Mouse (Mus musculus): ENCODE data around the gene Slc2a9. TPM values are rescaled to one million over a fixed set of nuclear protein-coding genes. Genes with fewer than 3 reads are reported as not detected.

The Slc2a9 gene
- polyA plus RNA-seq, 1 experiment from 2014 or later = 0.41 TPM

- WGBS = 33% methylated on average over 1 of the region's 1 CpGs
Observed at GRCm38 (mm10) chr5:38334582-38334981, 168.4 kb downstream of the Slc2a9 start.

GRCm38 (mm10) chr5:38333381-38333780 lies 169.6 kb downstream of the Slc2a9 start:
- Histone ChIP-seq H3K4me1 (no peaks in the 10 kb centered on the region), H3K27ac (replicated peaks) (no peak overlapping the region), H3K27me3 (ENCODE audit: low read depth, poor library complexity, severe bottlenecking) (no peaks in the 10 kb centered on the region), H3K4me3 (no peak overlapping the region), H3K36me3 (no peaks in the 10 kb centered on the region), H3K9me3 (replicated peaks) (no peaks in the 10 kb centered on the region)
- DNase-seq (ENCODE audit: low spot score) = no peak
- WGBS = 81% methylated on average over 4 of the region's 4 CpGs

More at GRCm38 (mm10) chr5:38334582-38334981, 168.4 kb downstream of the Slc2a9 start:
- no peak overlapping the region for H3K27ac ChIP-seq (replicated peaks)
- H3K4me3 ChIP-seq = no peak overlapping the region
- no peak for DNase-seq (ENCODE audit: low spot score)
- H3K4me1 ChIP-seq = no peaks in the 10 kb centered on the region
- H3K9me3 ChIP-seq (replicated peaks) = no peaks in the 10 kb centered on the region
- no peaks in the 10 kb centered on the region for H3K27me3 ChIP-seq (ENCODE audit: low read depth, poor library complexity, severe bottlenecking)
- H3K36me3 ChIP-seq = no peaks in the 10 kb centered on the region

DNA sequence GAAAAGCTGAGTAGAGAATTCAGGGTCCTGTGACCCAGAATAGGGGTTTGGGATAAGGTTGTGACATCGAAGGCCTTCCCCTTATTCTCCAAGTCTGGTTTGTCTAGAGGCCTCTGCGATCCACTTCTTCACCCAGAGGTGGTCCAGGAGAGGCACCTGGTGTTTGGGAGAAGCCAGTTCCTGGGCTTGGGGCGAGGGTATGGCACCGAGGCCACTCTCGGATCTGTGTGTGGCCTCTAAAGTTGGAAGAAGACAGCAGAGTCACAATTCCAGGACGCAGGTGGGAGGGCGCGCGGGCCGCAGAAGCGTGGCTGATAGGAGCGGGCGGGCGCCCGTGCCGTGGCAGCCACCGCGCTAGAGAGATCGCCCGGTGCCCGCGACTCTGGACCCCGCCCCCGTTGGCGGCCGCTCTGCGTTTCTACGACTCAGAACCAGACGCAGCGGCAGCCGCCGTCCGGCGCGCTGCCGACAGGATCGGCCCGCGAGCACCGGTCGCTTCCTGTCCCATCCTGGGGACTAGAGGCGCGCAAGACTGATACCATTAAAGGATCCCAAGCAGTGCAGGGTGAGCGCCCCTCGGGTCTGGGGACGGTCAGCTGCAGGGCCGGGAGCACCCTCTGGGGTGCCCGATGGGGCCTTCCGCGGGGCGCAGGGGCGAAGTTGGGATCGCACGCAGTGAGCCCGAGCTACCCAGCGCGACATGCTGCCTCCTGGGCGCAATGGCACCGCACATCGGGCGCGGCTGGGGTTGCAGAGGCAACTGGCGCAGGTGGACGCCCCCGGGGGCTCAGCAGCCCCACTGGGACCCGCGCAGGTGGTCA lies 183.8 kb downstream of the Slc2a9 start, which contains the start of gene Drd5:
Gene Drd5 (plus strand): TSS at position 402 of the 821 bp plus-strand sequence.
- DNase-seq (ENCODE audit: low spot score) = peak; percentile 38
- 2% methylated on average over 67 of the region's 67 CpGs for WGBS
- Histone ChIP-seq H3K4me1 (peaks cover 21% of the 10 kb centered on the region), H3K9me3 (replicated peaks) (no peaks in the 10 kb centered on the region), H3K27me3 (ENCODE audit: low read depth, poor library complexity, severe bottlenecking) (peaks cover 69% of the 10 kb centered on the region), H3K4me3 (peak within 1 kb of the TSS; percentile 63), H3K27ac (replicated peaks) (no peak within 1 kb of the TSS; the same call in 1 of the 2 replicates), H3K36me3 (no peaks in the 10 kb centered on the region)

DNA sequence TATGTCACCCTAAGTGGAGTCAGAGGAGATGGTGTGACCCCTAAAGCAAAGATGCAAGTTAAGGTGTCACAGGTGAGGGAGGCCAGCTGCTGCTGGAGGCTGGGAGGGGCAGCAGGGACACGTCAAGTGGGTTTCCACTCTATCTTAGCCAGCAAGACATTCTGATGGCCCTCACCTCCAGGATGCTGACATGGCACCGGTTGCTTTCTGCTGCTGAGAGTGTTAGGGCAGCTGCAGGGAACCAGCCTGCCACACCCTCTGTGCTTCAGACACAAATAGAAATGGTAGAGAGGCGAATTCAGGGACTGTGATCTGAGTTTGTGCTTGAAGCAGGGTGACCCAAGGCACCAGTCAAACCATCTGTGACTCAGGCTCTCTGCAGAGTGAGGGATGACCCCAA lies 193.1 kb downstream of the Slc2a9 start:
- H3K9me3 ChIP-seq (replicated peaks) = no peaks in the 10 kb centered on the region
- no peak for DNase-seq (ENCODE audit: low spot score)
- peaks cover 5% of the 10 kb centered on the region; the same call in 1 of the 2 replicates for H3K4me1 ChIP-seq
- WGBS = 76% methylated on average over 3 of the region's 3 CpGs
- no peak overlapping the region for H3K27ac ChIP-seq (replicated peaks)
- no peaks in the 10 kb centered on the region for H3K36me3 ChIP-seq
- no peak overlapping the region for H3K4me3 ChIP-seq
- H3K27me3 ChIP-seq (ENCODE audit: low read depth, poor library complexity, severe bottlenecking) = peaks cover 16% of the 10 kb centered on the region

DNA sequence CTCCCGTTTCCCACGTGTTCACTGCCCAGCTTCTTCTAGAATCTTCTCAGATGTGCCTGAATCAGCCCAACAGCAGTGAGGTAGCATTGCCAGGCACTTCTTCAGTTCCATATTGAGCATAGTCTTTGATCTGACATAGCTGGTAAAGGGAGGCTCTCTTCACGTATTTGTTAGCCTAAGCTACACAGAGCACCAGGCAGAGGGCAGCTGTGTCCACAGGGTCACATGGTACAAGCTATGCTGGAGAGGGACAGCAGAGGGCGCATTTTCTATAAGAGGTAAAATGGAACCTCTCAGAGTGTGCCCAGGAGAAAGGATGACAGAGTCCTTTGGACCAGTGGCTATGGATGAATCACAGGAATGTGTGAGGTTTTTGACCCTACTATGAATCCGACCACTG lies 194.1 kb downstream of the Slc2a9 start:
- Histone ChIP-seq H3K27me3 (ENCODE audit: low read depth, poor library complexity, severe bottlenecking) (peaks cover 16% of the 10 kb centered on the region), H3K9me3 (replicated peaks) (no peaks in the 10 kb centered on the region), H3K4me1 (peaks cover 5% of the 10 kb centered on the region; the same call in 1 of the 2 replicates), H3K4me3 (no peak overlapping the region), H3K27ac (replicated peaks) (no peak overlapping the region), H3K36me3 (no peaks in the 10 kb centered on the region)
- 52% methylated on average over 5 of the region's 5 CpGs for WGBS
- peak; percentile 57 for DNase-seq (ENCODE audit: low spot score)

GRCm38 (mm10) chr5:38307255-38308101 lies 195.5 kb downstream of the Slc2a9 start:
- no peaks in the 10 kb centered on the region for H3K9me3 ChIP-seq (replicated peaks)
- peak; percentile 89 for DNase-seq (ENCODE audit: low spot score)
- H3K27me3 ChIP-seq (ENCODE audit: low read depth, poor library complexity, severe bottlenecking) = peaks cover 16% of the 10 kb centered on the region
- WGBS = 9% methylated on average over 26 of the region's 26 CpGs
- peaks cover 11% of the 10 kb centered on the region for H3K4me1 ChIP-seq
- H3K4me3 ChIP-seq = peak overlapping the region; percentile 52
- H3K27ac ChIP-seq (replicated peaks) = peak overlapping the region; percentile 72
- no peaks in the 10 kb centered on the region for H3K36me3 ChIP-seq

GRCm38 (mm10) chr5:38305241-38305640 lies 197.7 kb downstream of the Slc2a9 start:
- H3K36me3 ChIP-seq = no peaks in the 10 kb centered on the region
- no peak for DNase-seq (ENCODE audit: low spot score)
- peaks cover 16% of the 10 kb centered on the region for H3K4me1 ChIP-seq
- no peak overlapping the region for H3K4me3 ChIP-seq
- H3K27me3 ChIP-seq (ENCODE audit: low read depth, poor library complexity, severe bottlenecking) = peaks cover 21% of the 10 kb centered on the region
- WGBS = 73% methylated on average over 2 of the region's 2 CpGs
- H3K27ac ChIP-seq (replicated peaks) = no peak overlapping the region
- no peaks in the 10 kb centered on the region for H3K9me3 ChIP-seq (replicated peaks)

GRCm38 (mm10) chr5:38302651-38303050 lies 200.3 kb downstream of the Slc2a9 start:
- Histone ChIP-seq H3K9me3 (replicated peaks) (no peaks in the 10 kb centered on the region), H3K27me3 (ENCODE audit: low read depth, poor library complexity, severe bottlenecking) (0 out of 2 replicates have a peak, but pooled peaks cover 5% of the 10 kb centered on the region), H3K4me1 (peaks cover 12% of the 10 kb centered on the region), H3K27ac (replicated peaks) (no peak overlapping the region), H3K36me3 (no peaks in the 10 kb centered on the region), H3K4me3 (no peak overlapping the region)
- DNase-seq (ENCODE audit: low spot score) = peak; percentile 34
- WGBS = 22% methylated on average over 12 of the region's 12 CpGs

DNA sequence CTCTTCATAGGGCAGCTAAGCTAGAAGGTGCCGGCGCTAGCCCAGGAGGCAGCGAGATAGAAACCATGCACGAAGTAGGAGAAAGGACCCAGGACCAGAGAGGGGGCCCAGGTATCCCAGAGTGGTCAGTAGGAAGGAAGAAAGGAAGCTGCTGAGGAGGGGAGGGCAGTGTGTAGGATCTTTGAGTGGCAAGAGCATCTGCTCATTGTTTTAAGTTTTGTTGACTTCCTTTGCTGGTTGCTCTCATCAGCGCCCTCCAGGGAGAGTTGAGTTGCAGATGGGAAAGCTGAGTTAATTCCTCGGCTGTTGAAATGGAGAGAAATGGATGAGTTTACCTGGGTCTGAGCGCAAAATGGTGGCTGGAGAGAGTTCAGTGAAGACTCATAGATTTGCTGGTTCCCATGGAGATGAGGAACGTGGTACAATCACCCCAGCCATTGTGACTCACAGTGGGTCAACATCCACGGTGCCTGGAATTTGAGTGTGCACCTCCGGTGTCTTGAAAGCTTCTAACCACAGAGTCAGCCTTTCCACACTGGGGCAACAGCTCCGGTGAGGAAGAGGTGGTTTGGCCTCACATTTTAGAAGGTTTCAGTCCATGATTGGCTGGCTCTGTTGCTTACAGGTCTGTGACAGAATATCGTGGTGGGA lies 201.1 kb downstream of the Slc2a9 start:
- H3K4me1 ChIP-seq = peaks cover 11% of the 10 kb centered on the region
- 89% methylated on average over 12 of the region's 12 CpGs for WGBS
- H3K27ac ChIP-seq (replicated peaks) = no peak overlapping the region
- 0 out of 2 replicates have a peak, but pooled peaks cover 5% of the 10 kb centered on the region for H3K27me3 ChIP-seq (ENCODE audit: low read depth, poor library complexity, severe bottlenecking)
- no peaks in the 10 kb centered on the region for H3K9me3 ChIP-seq (replicated peaks)
- no peaks in the 10 kb centered on the region for H3K36me3 ChIP-seq
- H3K4me3 ChIP-seq = no peak overlapping the region
- DNase-seq (ENCODE audit: low spot score) = no peak

Other genes with a start within 250 kb of the Slc2a9 start
- gene Tmem128, start 243.0 kb downstream of the Slc2a9 start, polyA plus RNA-seq (2016; fragmentation: Nextera tagmentation; extraction: Ambion mirVana) = 83.3 and 89.2 TPM in 2 replicates
- gene Otop1, start 227.2 kb downstream of the Slc2a9 start, polyA plus RNA-seq (2016; fragmentation: Nextera tagmentation; extraction: Ambion mirVana) = 0.10 TPM in 1 of 2 replicates, not detected in the other
- 0.10 TPM in 1 of 2 replicates, not detected in the other for gene Drd5, start 183.8 kb downstream of the Slc2a9 start, polyA plus RNA-seq (2016; fragmentation: Nextera tagmentation; extraction: Ambion mirVana)
- gene Wdr1, start 60.1 kb upstream of the Slc2a9 start, polyA plus RNA-seq (2016; fragmentation: Nextera tagmentation; extraction: Ambion mirVana) = 160 and 161 TPM in 2 replicates
- 34.9 and 37.9 TPM in 2 replicates for gene Zfp518b, start 181.7 kb upstream of the Slc2a9 start, polyA plus RNA-seq (2016; fragmentation: Nextera tagmentation; extraction: Ambion mirVana)

Measured in midbrain, embryonic 10.5 days (tissue).